Mouse (Mus musculus): ENCODE measurements around the gene Tmem119. TPM values are rescaled to one million over a fixed set of nuclear protein-coding genes. Genes with fewer than 3 reads are reported as not detected.
"Not testable (repeated sequence)": the region's sequence is repeated elsewhere in the genome, so short reads cannot be mapped to it uniquely, and the experiment has no call there.

Tmem119 gene
- total RNA-seq, 2 experiments from 2014 or later = 22.0 to 25.7 TPM

- peak; percentile 42 to 63 for DNase-seq
Measured at GRCm38 (mm10) chr5:113815638-113816152, 15.4 kb upstream of the Tmem119 start.

- no peak for DNase-seq
Measured at GRCm38 (mm10) chr5:113815041-113815389, 14.7 kb upstream of the Tmem119 start.

GRCm38 (mm10) chr5:113814111-113815040 lies 14.1 kb upstream of the Tmem119 start:
- DNase-seq = no peak

- DNase-seq = no peak
Measured at GRCm38 (mm10) chr5:113813608-113814007, 13.3 kb upstream of the Tmem119 start.

GRCm38 (mm10) chr5:113812638-113813037 lies 12.3 kb upstream of the Tmem119 start:
- no peak for DNase-seq

GRCm38 (mm10) chr5:113811824-113812420 lies 11.6 kb upstream of the Tmem119 start:
- DNase-seq = not testable (repeated sequence)

GRCm38 (mm10) chr5:113810111-113810510 lies 9.8 kb upstream of the Tmem119 start:
- DNase-seq = no peak

GRCm38 (mm10) chr5:113808177-113808576 lies 7.9 kb upstream of the Tmem119 start:
- DNase-seq = no peak

- no peak for DNase-seq
Measured at GRCm38 (mm10) chr5:113807712-113808111, 7.4 kb upstream of the Tmem119 start.

GRCm38 (mm10) chr5:113806414-113806813 lies 6.1 kb upstream of the Tmem119 start:
- DNase-seq = no peak

- DNase-seq = no peak
Measured at GRCm38 (mm10) chr5:113805301-113805700, 5.0 kb upstream of the Tmem119 start.

GRCm38 (mm10) chr5:113804395-113804966 lies 4.2 kb upstream of the Tmem119 start:
- DNase-seq = no peak

GRCm38 (mm10) chr5:113799691-113800090 lies 625 bp downstream of the Tmem119 start:
- DNase-seq = no peak

- DNase-seq = no peak
Measured at GRCm38 (mm10) chr5:113798525-113798924, 1.8 kb downstream of the Tmem119 start.

GRCm38 (mm10) chr5:113797149-113797882 lies 3.0 kb downstream of the Tmem119 start:
- DNase-seq = no peak

GRCm38 (mm10) chr5:113796401-113797148 lies 3.7 kb downstream of the Tmem119 start:
- no peak for DNase-seq

- DNase-seq = no peak
Measured at GRCm38 (mm10) chr5:113791197-113792095, 8.9 kb downstream of the Tmem119 start.

- no peak for DNase-seq
Measured at GRCm38 (mm10) chr5:113790453-113791196, 9.7 kb downstream of the Tmem119 start.

- DNase-seq = no peak
Measured at GRCm38 (mm10) chr5:113789075-113789788, 11.1 kb downstream of the Tmem119 start.

Measured in layer of hippocampus, postnatal 36 days (tissue).